Mouse (Mus musculus) liver, adult 2 months (tissue): ENCODE results near the gene Wrb. TPM values are rescaled to one million over a fixed set of nuclear protein-coding genes. Genes with fewer than 3 reads are reported as not detected.
"Not testable (repeated sequence)": the region's sequence is repeated elsewhere in the genome, so short reads cannot be mapped to it uniquely, and the experiment has no call there.

ENCODE experiments used
- DNase-seq: peaks from one replicate; pipeline ENCODE4 v3.0.0-alpha.2; 2011; ENCODE audit warnings: low read depth, low spot score; ENCODE audit errors: extremely low read depth
- H3K27ac ChIP-seq: fragments of 200-500 bp; replicated peaks from 2 replicates; pipeline ENCODE4 v1.5.1; 2012; ENCODE audit warnings: low read depth, mild to moderate bottlenecking, control low read depth, inconsistent platforms, low read length; ENCODE audit not compliant: insufficient read depth
- H3K27me3 ChIP-seq: fragments of 200-500 bp; 2 replicates; pipeline ENCODE4 v1.6.1; 2012; ENCODE audit warnings: mild to moderate bottlenecking, moderate library complexity, low read length, inconsistent platforms; ENCODE audit not compliant: control insufficient read depth, insufficient read depth
- H3K36me3 ChIP-seq: fragments of 200-500 bp; 2 replicates; pipeline ENCODE4 v1.6.1; 2012; ENCODE audit warnings: low read length, inconsistent platforms; ENCODE audit not compliant: control insufficient read depth, insufficient read depth
- H3K4me1 ChIP-seq: fragments of 200-500 bp; 2 replicates; pipeline ENCODE4 v1.6.1; 2011; ENCODE audit warnings: low read length; ENCODE audit not compliant: control insufficient read depth, insufficient read depth
- H3K4me3 ChIP-seq: fragments of 200-500 bp; 2 replicates; pipeline ENCODE4 v1.5.1; 2011; ENCODE audit warnings: low read depth, mild to moderate bottlenecking, control low read depth, low read length, moderate library complexity; ENCODE audit not compliant: insufficient read depth
- H3K79me2 ChIP-seq: fragments of 200-500 bp; 2 replicates; pipeline ENCODE4 v1.6.1; 2012; ENCODE audit warnings: inconsistent platforms, mild to moderate bottlenecking, low read length, moderate library complexity; ENCODE audit not compliant: control insufficient read depth, insufficient read depth
- H3K9ac ChIP-seq: fragments of 200-500 bp; 2 replicates; pipeline ENCODE4 v1.6.1; 2012; ENCODE audit warnings: low read depth, mild to moderate bottlenecking, control low read depth, inconsistent platforms, low read length
- CTCF ChIP-seq: fragments of 200-500 bp; IDR thresholded peaks from 2 replicates; pipeline ENCODE4 v1.5.1; 2011; ENCODE audit warnings: low read depth, low read length, control low read depth
- POLR2A ChIP-seq: fragments of 200-500 bp; IDR thresholded peaks from 2 replicates; pipeline ENCODE4 v1.6.1; 2011; ENCODE audit warnings: low read length, control low read depth; ENCODE audit not compliant: insufficient read depth; ENCODE audit errors: extremely low read depth
- WGBS: fragments of 180-500 bp; shearing (Covaris S2); methylation state at CpG from one replicate; pipeline ENCODE4 v1.1.7; 2018; 5-methylcytosine and 5-hydroxymethylcytosine counted together
- polyA plus RNA-seq: library from polyadenylated mRNA; depleted of rRNA; stranded (reverse); fragments of >200 nt; gene quantifications from 2 replicates; pipeline ENCODE4 v1.2.3, GENCODE M21; 2012; rRNA removed
- total RNA-seq: library from RNA; depleted of rRNA; stranded (reverse); fragments of >200 nt; gene quantifications from 2 replicates; pipeline ENCODE4 v1.2.3, GENCODE M21; 2014; rRNA removed

The Wrb gene
- total RNA-seq: 4.6 and 7.4 TPM in 2 replicates
- polyA plus RNA-seq: 14.0 and 17.5 TPM in 2 replicates

GRCm38 (mm10) chr16:96145110-96145800 is at the start of gene Wrb:
Gene Wrb (plus strand): TSS chr16:96145407.
- DNase-seq: peak; percentile 94
- H3K4me3 ChIP-seq: peak within 1 kb of the TSS; percentile 82
- H3K36me3 ChIP-seq: no peaks in the 10 kb centered on the region
- WGBS: under 1% methylated on average over 68 of the region's 68 CpGs
- H3K27me3 ChIP-seq: no peaks in the 10 kb centered on the region
- 0 out of 2 replicates have a peak, but pooled peaks cover 4% of the 10 kb centered on the region for H3K79me2 ChIP-seq
- peak; percentile 98 for TF ChIP-seq CTCF
- peak; percentile 30; the same call in 1 of the 2 replicates for TF ChIP-seq POLR2A
- H3K9ac ChIP-seq: peak within 1 kb of the TSS; percentile 75
- no peak within 1 kb of the TSS for H3K27ac ChIP-seq
- no peaks in the 10 kb centered on the region for H3K4me1 ChIP-seq

GRCm38 (mm10) chr16:96095966-96096365 is 49.2 kb upstream of the Wrb start:
- 92% methylated on average over 5 of the region's 5 CpGs for WGBS
- H3K27me3 ChIP-seq: no peaks in the 10 kb centered on the region
- no peak overlapping the region for H3K4me3 ChIP-seq
- H3K27ac ChIP-seq: no peak overlapping the region
- TF ChIP-seq POLR2A: no peak
- TF ChIP-seq CTCF: no peak
- H3K36me3 ChIP-seq: no peaks in the 10 kb centered on the region
- no peaks in the 10 kb centered on the region for H3K79me2 ChIP-seq
- no peaks in the 10 kb centered on the region for H3K4me1 ChIP-seq
- no peak overlapping the region for H3K9ac ChIP-seq
- no peak for DNase-seq

DNA sequence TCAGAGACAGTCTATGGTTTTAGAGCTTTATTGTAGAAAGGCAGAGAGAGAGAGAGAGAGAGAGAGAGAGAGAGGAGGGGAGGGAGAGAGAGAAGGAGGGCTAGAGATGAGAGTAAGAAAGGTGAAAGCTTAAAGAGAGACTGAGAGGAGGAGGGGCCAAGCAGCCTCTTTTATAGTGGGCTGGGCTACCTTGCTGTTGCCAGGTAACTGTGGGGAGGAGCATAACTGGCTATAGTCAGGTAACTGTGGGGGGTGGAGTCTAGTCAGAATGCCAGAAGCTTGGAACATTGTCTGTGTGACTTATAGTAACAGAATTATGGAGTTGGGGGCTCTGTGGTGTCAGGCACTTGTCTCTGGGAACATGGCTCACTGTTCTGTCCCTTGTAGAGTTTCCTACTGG is 47.4 kb upstream of the Wrb start:
- not testable (repeated sequence) for H3K79me2 ChIP-seq, H3K27me3 ChIP-seq, DNase-seq, H3K4me1 ChIP-seq, H3K4me3 ChIP-seq, H3K9ac ChIP-seq, H3K27ac ChIP-seq, H3K36me3 ChIP-seq

DNA sequence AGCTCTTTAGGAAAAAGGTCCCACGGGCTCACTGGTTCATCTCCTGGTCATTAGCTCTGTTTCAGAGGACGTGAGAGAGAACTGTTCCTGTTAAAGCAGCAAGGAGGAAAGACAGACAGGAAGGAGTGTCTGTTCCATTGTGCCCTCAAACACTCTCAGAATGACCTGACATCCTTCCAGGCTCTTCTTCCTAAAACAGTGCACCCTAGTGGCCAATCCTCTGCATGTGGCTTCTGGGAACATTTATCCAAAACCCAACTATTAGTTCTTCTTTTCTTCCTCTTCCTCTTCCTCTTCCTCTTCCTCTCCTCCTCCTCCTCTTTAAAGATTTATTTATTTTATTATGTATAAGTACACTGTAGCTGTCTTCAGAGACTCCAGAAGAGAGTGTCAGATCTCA is 42.2 kb upstream of the Wrb start:
- TF ChIP-seq POLR2A (no peak), CTCF (peak; percentile 40; the same call in 1 of the 2 replicates)
- H3K79me2 ChIP-seq: no peaks in the 10 kb centered on the region
- WGBS: 42% methylated on average over 2 of the region's 2 CpGs
- no peaks in the 10 kb centered on the region for H3K36me3 ChIP-seq
- no peak overlapping the region for H3K27ac ChIP-seq
- DNase-seq: peak; percentile 52
- no peak overlapping the region for H3K4me3 ChIP-seq
- no peak overlapping the region for H3K9ac ChIP-seq
- H3K4me1 ChIP-seq: no peaks in the 10 kb centered on the region
- no peaks in the 10 kb centered on the region for H3K27me3 ChIP-seq

GRCm38 (mm10) chr16:96109673-96110072 is 35.5 kb upstream of the Wrb start:
- no peaks in the 10 kb centered on the region for H3K27me3 ChIP-seq
- H3K27ac ChIP-seq: no peak overlapping the region
- H3K79me2 ChIP-seq: no peaks in the 10 kb centered on the region
- no peak for TF ChIP-seq POLR2A
- no peak for TF ChIP-seq CTCF
- WGBS: 56% methylated on average over 4 of the region's 4 CpGs
- no peak overlapping the region for H3K9ac ChIP-seq
- H3K36me3 ChIP-seq: no peaks in the 10 kb centered on the region
- no peak overlapping the region for H3K4me3 ChIP-seq
- DNase-seq: no peak
- H3K4me1 ChIP-seq: no peaks in the 10 kb centered on the region

GRCm38 (mm10) chr16:96110655-96111345 is 34.4 kb upstream of the Wrb start:
- no peaks in the 10 kb centered on the region for H3K4me1 ChIP-seq
- H3K79me2 ChIP-seq: no peaks in the 10 kb centered on the region
- DNase-seq: no peak
- no peaks in the 10 kb centered on the region for H3K36me3 ChIP-seq
- H3K27ac ChIP-seq: no peak overlapping the region
- TF ChIP-seq POLR2A: no peak
- TF ChIP-seq CTCF: no peak
- no peaks in the 10 kb centered on the region for H3K27me3 ChIP-seq
- H3K9ac ChIP-seq: no peak overlapping the region
- H3K4me3 ChIP-seq: no peak overlapping the region
- WGBS: 81% methylated on average over 5 of the region's 5 CpGs
